8 mouse cellular contexts compared by ENCODE assay signal in genomic region chr17:33950131-33950625, GRCm38 (mm10). TPM values are rescaled to one million over a fixed set of nuclear protein-coding genes. Genes with fewer than 3 reads are reported as not detected.
DNase-seq lines count a peak whose midpoint lies in the region; ATAC-seq and TF ChIP-seq lines count a peak whose summit lies in the region.

No protein-coding gene starts in this region.

- TF ChIP-seq CTCF in gastrocnemius, adult 2 months (IDR thresholded peaks at IDR 0.05), result no peak
- no peak for TF ChIP-seq CTCF in CH12.LX (conservative IDR thresholded peaks at IDR 0.05 in 1 of 2, IDR thresholded peaks at IDR 0.05 in 1 of 2; ENCODE audit: low read depth in 2 of 2, low read length in 2 of 2)
- TF ChIP-seq CTCF in liver, embryonic 14.5 days (IDR thresholded peaks at IDR 0.05; ENCODE audit: low read depth), result no peak

- dilution Hi-C loops in CH12.LX (cut with MboI; ENCODE audit: extremely low pct_ligation_motif_present, extremely low pct_unique_long_range_greater_than_20kb, low sequenced_read_pairs), result no loop called here

- no peak for TF ChIP-seq EP300 in CH12.LX (IDR thresholded peaks at IDR 0.05; ENCODE audit: low read length)
- no peak for TF ChIP-seq EP300 in liver, embryonic 14.5 days (IDR thresholded peaks at IDR 0.05; ENCODE audit: low read depth)

- no peak overlapping the region for H3K9ac ChIP-seq in CH12.LX (ENCODE audit: insufficient read depth, low read depth)
- H3K9ac ChIP-seq in forebrain, embryonic 14.5 days (ENCODE audit: low read length), result peak overlapping the region; percentile 71
- no peak overlapping the region; the same call in 1 of the 2 replicates for H3K9ac ChIP-seq in liver, embryonic 14.5 days (replicated peaks)

- no peak overlapping the region for H3K4me2 ChIP-seq in CH12.LX (ENCODE audit: insufficient read depth, low read depth, poor library complexity, severe bottlenecking)
- peak overlapping the region; percentile 82 for H3K4me2 ChIP-seq in forebrain, embryonic 14.5 days (ENCODE audit: low read length)
- peak overlapping the region; percentile 89 for H3K4me2 ChIP-seq in liver, embryonic 14.5 days (ENCODE audit: low read depth)

- H3K27me3 ChIP-seq in CH12.LX (replicated peaks), result no peaks in the 10 kb centered on the region
- no peaks in the 10 kb centered on the region for H3K27me3 ChIP-seq in forebrain, embryonic 14.5 days (replicated peaks; ENCODE audit: control insufficient read depth, insufficient read depth, low read length)
- no peaks in the 10 kb centered on the region for H3K27me3 ChIP-seq in liver, embryonic 14.5 days (ENCODE audit: control insufficient read depth, insufficient read depth, low read length)

- no peak for ATAC-seq in forebrain, embryonic 14.5 days
- ATAC-seq in liver, embryonic 14.5 days (ENCODE audit: insufficient read depth), result no peak

- peak overlapping the region; percentile 85 for H3K27ac ChIP-seq in gastrocnemius, adult 2 months
- 0 out of 2 replicates have a peak overlapping the region, but pooled peaks have one; percentile 83 for H3K27ac ChIP-seq in CH12.LX (ENCODE audit: insufficient read depth, low read depth)
- no peak overlapping the region for H3K27ac ChIP-seq in forebrain, embryonic 14.5 days (ENCODE audit: low read depth, low read length)
- H3K27ac ChIP-seq in liver, embryonic 14.5 days, result no peak overlapping the region

- intact Hi-C loops in gastrocnemius, adult 2 months (cut with DNase I), result no loop called here

- H3K9me3 ChIP-seq in CH12.LX (replicated peaks; ENCODE audit: low read length), result no peaks in the 10 kb centered on the region
- H3K9me3 ChIP-seq in forebrain, embryonic 14.5 days (replicated peaks; ENCODE audit: control insufficient read depth, low read length), result no peaks in the 10 kb centered on the region
- no peaks in the 10 kb centered on the region for H3K9me3 ChIP-seq in liver, embryonic 14.5 days (ENCODE audit: control insufficient read depth, low read length)

- H3K4me3 ChIP-seq in gastrocnemius, adult 2 months, result peak overlapping the region; percentile 73
- no peak overlapping the region for H3K4me3 ChIP-seq in CH12.LX (replicated peaks in 1 of 3; ENCODE audit: low read depth in 2 of 3, low read length in 2 of 3, poor library complexity in 1 of 3)
- H3K4me3 ChIP-seq in forebrain, embryonic 14.5 days (ENCODE audit: low read depth, low read length), result peak overlapping the region; percentile 42
- peak overlapping the region in 1 of 2 experiments; percentile 50; a peak in 1 of 4 replicates for H3K4me3 ChIP-seq in liver, embryonic 14.5 days (ENCODE audit: insufficient read depth in 1 of 2, low read depth in 2 of 2, low read length in 2 of 2)

- peak; percentile 21 for DNase-seq in gastrocnemius, adult 2 months
- no peak for DNase-seq in gastrocnemius, postnatal 4 days (ENCODE audit: low spot score in 2 of 2)
- DNase-seq in CH12.LX (ENCODE audit: extremely low read depth), result no peak
- no peak for DNase-seq in forebrain, embryonic 14.5 days (ENCODE audit: low spot score)
- DNase-seq in liver, embryonic 14.5 days (ENCODE audit: low read depth in 3 of 3, low spot score in 3 of 3), result no peak
- no peak for DNase-seq in right cerebral cortex, postnatal 36 days (ENCODE audit: low spot score in 2 of 2)
- no peak for DNase-seq in layer of hippocampus, postnatal 36 days
- DNase-seq in lung, postnatal 36 days, result no peak

- TF ChIP-seq POLR2A in CH12.LX (IDR thresholded peaks at IDR 0.05; ENCODE audit: low read depth, low read length), result no peak; the same call in 1 of the 2 replicates

- H3K79me2 ChIP-seq in CH12.LX (replicated peaks; ENCODE audit: control insufficient read depth, extremely low read depth, insufficient read depth, poor library complexity, severe bottlenecking), result peaks cover 19% of the 10 kb centered on the region

- peaks cover 4 to 23% of the 10 kb centered on the region in 2 experiments; a peak in 2 of 4 replicates for H3K4me1 ChIP-seq in CH12.LX (ENCODE audit: control insufficient read depth in 1 of 2, insufficient read depth in 2 of 2)
- peaks cover 22% of the 10 kb centered on the region for H3K4me1 ChIP-seq in forebrain, embryonic 14.5 days (ENCODE audit: control insufficient read depth, insufficient read depth, low read length)
- peaks cover 10 to 17% of the 10 kb centered on the region in 2 experiments for H3K4me1 ChIP-seq in liver, embryonic 14.5 days (replicated peaks; ENCODE audit: control insufficient read depth in 2 of 2, insufficient read depth in 2 of 2, low read length in 1 of 2)

- WGBS in forebrain, embryonic 14.5 days, result 70% methylated on average over 10 of the region's 10 CpGs
- 76% methylated on average over 10 of the region's 10 CpGs for WGBS in liver, embryonic 14.5 days (ENCODE audit: insufficient replicate concordance)

- TF ChIP-seq RAD21 in CH12.LX (IDR thresholded peaks at IDR 0.05; ENCODE audit: low read depth, low read length), result no peak

- peaks cover 69 to 89% of the 10 kb centered on the region in 2 experiments for H3K36me3 ChIP-seq in CH12.LX (replicated peaks in 1 of 2; ENCODE audit: control insufficient read depth in 1 of 2, insufficient read depth in 1 of 2, low read length in 1 of 2)
- peaks cover 74% of the 10 kb centered on the region for H3K36me3 ChIP-seq in forebrain, embryonic 14.5 days (ENCODE audit: control insufficient read depth, insufficient read depth, low read length)
- peaks cover 29% of the 10 kb centered on the region for H3K36me3 ChIP-seq in liver, embryonic 14.5 days (replicated peaks; ENCODE audit: control insufficient read depth, insufficient read depth, low read depth)

- in situ Hi-C loops in CH12.LX (cut with MboI; ENCODE audit: low pct_ligation_motif_present, low pct_unique_long_range_greater_than_20kb, low sequenced_read_pairs), result no loop called here

TF ChIP-seq in CH12.LX, 34 proteins besides CTCF, POLR2A, EP300 and RAD21:
- TF ChIP-seq ZKSCAN1 (IDR thresholded peaks at IDR 0.05; ENCODE audit: borderline replicate concordance, low read depth, low read length) (no peak), KAT2A (IDR thresholded peaks at IDR 0.05; ENCODE audit: insufficient replicate concordance, low read length) (no peak), CHD2 (IDR thresholded peaks at IDR 0.05; ENCODE audit: low read length) (peak; percentile 48; the same call in 1 of the 2 replicates), E2F4 (IDR thresholded peaks at IDR 0.05; ENCODE audit: insufficient replicate concordance, low read depth, low read length) (no peak)

RNA-seq across cellular contexts. Expression of gene B3galt4, which starts 1.1 kb away (rescaled TPM):
- total RNA-seq in gastrocnemius, adult 2 months (2021), result 1 to 10 TPM; 1.3 to 1.4 TPM
- total RNA-seq in gastrocnemius, postnatal 4 days (2021), result 1 to 10 TPM; 3.8 to 4.5 TPM
- total RNA-seq in CH12.LX (2012; rRNA removed) (3.7 and 4.5 TPM in 2 replicates), CH12.LX (2014; rRNA removed) (4.2 and 5.2 TPM in 2 replicates)
- polyA plus RNA-seq in CH12.LX (2012; ENCODE audit: insufficient read length, low read depth), result 4.6 and 6.2 TPM in 2 replicates
- 6.0 and 6.7 TPM in 2 replicates for polyA plus RNA-seq in forebrain, embryonic 14.5 days (2014; fragmentation: Nextera tagmentation; extraction: Ambion mirVana)
- polyA plus RNA-seq in liver, embryonic 14.5 days (2012; rRNA removed), result 1.1 and 1.3 TPM in 2 replicates
- 1.1 and 1.8 TPM in 2 replicates for polyA plus RNA-seq in liver, embryonic 14.5 days (2014; fragmentation: Nextera tagmentation; extraction: Ambion mirVana)
- total RNA-seq in layer of hippocampus, postnatal 36 days (2021), result 1 to 10 TPM; 4.5 to 6.2 TPM

RNA-seq across cellular contexts. Expression of gene Vps52, which starts 5.4 kb away (rescaled TPM):
- total RNA-seq in gastrocnemius, adult 2 months (2021), result 10 to 100 TPM; 31.7 to 33.4 TPM
- total RNA-seq in gastrocnemius, postnatal 4 days (2021), result 10 to 100 TPM; 37.4 to 38.6 TPM
- total RNA-seq in CH12.LX (2012; rRNA removed), result 38.2 and 39.9 TPM in 2 replicates
- total RNA-seq in CH12.LX (2014; rRNA removed), result 34.3 and 40.6 TPM in 2 replicates
- polyA plus RNA-seq in CH12.LX (2012; ENCODE audit: insufficient read length, low read depth), result 73.6 and 76.1 TPM in 2 replicates
- polyA plus RNA-seq in forebrain, embryonic 14.5 days (2014; fragmentation: Nextera tagmentation; extraction: Ambion mirVana), result 41.6 and 50.4 TPM in 2 replicates
- 17.4 and 18.7 TPM in 2 replicates for polyA plus RNA-seq in liver, embryonic 14.5 days (2012; rRNA removed)
- polyA plus RNA-seq in liver, embryonic 14.5 days (2014; fragmentation: Nextera tagmentation; extraction: Ambion mirVana), result 15.2 and 18.4 TPM in 2 replicates
- total RNA-seq in layer of hippocampus, postnatal 36 days (2021), result 10 to 100 TPM; 80.0 to 84.8 TPM

RNA-seq across cellular contexts. Expression of gene Rps18, which starts 5.6 kb away (rescaled TPM):
- total RNA-seq in gastrocnemius, adult 2 months (2021), result 100 to 1,000 TPM; 364 to 443 TPM
- total RNA-seq in gastrocnemius, postnatal 4 days (2021), result 100 to 1,000 TPM; 863 to 945 TPM
- 302 and 359 TPM in 2 replicates for total RNA-seq in CH12.LX (2012; rRNA removed)
- 205 and 246 TPM in 2 replicates for total RNA-seq in CH12.LX (2014; rRNA removed)
- polyA plus RNA-seq in CH12.LX (2012; ENCODE audit: insufficient read length, low read depth), result 913 and 991 TPM in 2 replicates
- polyA plus RNA-seq in forebrain, embryonic 14.5 days (2014; fragmentation: Nextera tagmentation; extraction: Ambion mirVana), result 1,022 and 1,419 TPM in 2 replicates
- 829 and 1,098 TPM in 2 replicates for polyA plus RNA-seq in liver, embryonic 14.5 days (2012; rRNA removed)
- polyA plus RNA-seq in liver, embryonic 14.5 days (2014; fragmentation: Nextera tagmentation; extraction: Ambion mirVana), result 1,411 and 1,430 TPM in 2 replicates
- total RNA-seq in layer of hippocampus, postnatal 36 days (2021), result 100 to 1,000 TPM; 327 to 330 TPM

RNA-seq across cellular contexts. Expression of gene Wdr46, which starts 9.7 kb away (rescaled TPM):
- 1 to 10 TPM; 8.6 to 8.8 TPM for total RNA-seq in gastrocnemius, adult 2 months (2021)
- 10 to 100 TPM; 18.8 to 20.0 TPM for total RNA-seq in gastrocnemius, postnatal 4 days (2021)
- total RNA-seq in CH12.LX (2012; rRNA removed) (49.7 and 64.5 TPM in 2 replicates), CH12.LX (2014; rRNA removed) (36.8 and 39.8 TPM in 2 replicates)
- 69.4 and 72.4 TPM in 2 replicates for polyA plus RNA-seq in CH12.LX (2012; ENCODE audit: insufficient read length, low read depth)
- polyA plus RNA-seq in forebrain, embryonic 14.5 days (2014; fragmentation: Nextera tagmentation; extraction: Ambion mirVana), result 10.5 and 14.6 TPM in 2 replicates
- polyA plus RNA-seq in liver, embryonic 14.5 days (2012; rRNA removed), result 17.3 and 18.9 TPM in 2 replicates
- 8.0 and 11.6 TPM in 2 replicates for polyA plus RNA-seq in liver, embryonic 14.5 days (2014; fragmentation: Nextera tagmentation; extraction: Ambion mirVana)
- 10 to 100 TPM; 15.9 to 17.9 TPM for total RNA-seq in layer of hippocampus, postnatal 36 days (2021)

RNA-seq across cellular contexts. Expression of gene Pfdn6, which starts 10.0 kb away (rescaled TPM):
- 10 to 100 TPM; 51.2 to 67.6 TPM for total RNA-seq in gastrocnemius, adult 2 months (2021)
- total RNA-seq in gastrocnemius, postnatal 4 days (2021), result 10 to 100 TPM; 73.2 to 74.5 TPM
- total RNA-seq in CH12.LX (2012; rRNA removed) (140 and 157 TPM in 2 replicates), CH12.LX (2014; rRNA removed) (92.3 and 109 TPM in 2 replicates)
- polyA plus RNA-seq in CH12.LX (2012; ENCODE audit: insufficient read length, low read depth), result 109 and 149 TPM in 2 replicates
- polyA plus RNA-seq in forebrain, embryonic 14.5 days (2014; fragmentation: Nextera tagmentation; extraction: Ambion mirVana), result 185 and 192 TPM in 2 replicates
- 36.8 and 62.4 TPM in 2 replicates for polyA plus RNA-seq in liver, embryonic 14.5 days (2012; rRNA removed)
- polyA plus RNA-seq in liver, embryonic 14.5 days (2014; fragmentation: Nextera tagmentation; extraction: Ambion mirVana), result 103 TPM in 2 replicates
- total RNA-seq in layer of hippocampus, postnatal 36 days (2021), result 10 to 100 TPM; 85.6 to 91.8 TPM

Comparison
In these comparisons a context has a peak if more than half of its experiments do, and no peak if none do; other contexts are left out.
1. H3K27ac ChIP-seq: peak in gastrocnemius, adult 2 months (single experiment) and CH12.LX (single experiment); none in forebrain, embryonic 14.5 days (single experiment) and liver, embryonic 14.5 days (single experiment).
2. H3K4me3 ChIP-seq: peak in gastrocnemius, adult 2 months (single experiment) and forebrain, embryonic 14.5 days (single experiment); none in CH12.LX (0 of 3).